Mouse (Mus musculus) left cerebral cortex, adult 8-10 months (tissue): ENCODE data around the gene Fbln7. TPM values are rescaled to one million over a fixed set of nuclear protein-coding genes. Genes with fewer than 3 reads are reported as not detected.

Experiments
- DNase-seq, 2 experiments: peaks; one replicate each; pipeline ENCODE4 v3.0.0; 2022; ENCODE audit warnings: low spot score in 2 of 2
- total RNA-seq, 4 experiments: library from RNA; stranded (reverse); gene quantifications; 2 replicates each; pipeline ENCODE4 v1.2.4; 2022

Gene Fbln7
- 1 to 10 TPM; 1.7 to 3.0 (median 2.5) TPM for total RNA-seq

DNA sequence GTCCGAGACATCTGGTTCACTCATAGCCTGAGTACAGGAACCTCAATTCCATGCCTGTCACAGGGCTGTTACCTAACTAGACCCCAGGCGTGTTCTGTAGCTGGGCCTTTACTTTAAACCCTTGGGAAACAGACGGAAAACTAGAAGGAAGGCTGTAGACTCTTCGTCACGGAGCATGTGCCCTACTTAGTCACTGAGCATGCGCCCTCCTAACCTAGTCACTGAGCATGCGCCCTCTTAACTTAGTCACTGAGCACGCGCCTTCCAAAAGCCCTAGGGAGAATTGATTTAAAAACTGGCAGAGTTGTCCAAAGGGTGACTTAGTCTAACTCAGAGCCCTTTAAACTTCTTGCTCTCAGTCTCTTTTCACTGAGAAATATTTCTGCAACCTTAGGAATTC lies at the start of gene Fbln7:
Gene Fbln7 (plus strand): TSS at position 346 of the 400 bp plus-strand sequence.
- no peak for DNase-seq

DNA sequence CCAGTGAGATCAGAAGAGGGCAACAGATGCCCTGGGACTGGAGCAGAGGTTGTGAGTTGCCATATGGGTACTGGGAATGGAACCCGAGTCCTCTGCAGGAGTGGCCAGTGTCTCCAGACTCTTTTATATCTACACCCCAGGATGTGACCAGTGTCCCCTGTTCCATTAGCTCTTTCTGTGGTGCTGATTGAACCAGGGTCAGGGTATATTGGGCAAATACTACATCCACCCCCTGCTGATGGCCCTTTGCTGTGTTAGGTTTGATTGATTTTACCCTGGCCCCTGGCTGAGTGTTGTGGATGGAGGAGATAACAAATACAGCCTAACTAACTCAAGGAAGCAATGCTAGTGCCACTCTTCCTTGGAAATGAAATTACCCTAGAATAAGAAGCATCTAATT lies 46.5 kb upstream of the Fbln7 start:
- DNase-seq = no peak

DNA sequence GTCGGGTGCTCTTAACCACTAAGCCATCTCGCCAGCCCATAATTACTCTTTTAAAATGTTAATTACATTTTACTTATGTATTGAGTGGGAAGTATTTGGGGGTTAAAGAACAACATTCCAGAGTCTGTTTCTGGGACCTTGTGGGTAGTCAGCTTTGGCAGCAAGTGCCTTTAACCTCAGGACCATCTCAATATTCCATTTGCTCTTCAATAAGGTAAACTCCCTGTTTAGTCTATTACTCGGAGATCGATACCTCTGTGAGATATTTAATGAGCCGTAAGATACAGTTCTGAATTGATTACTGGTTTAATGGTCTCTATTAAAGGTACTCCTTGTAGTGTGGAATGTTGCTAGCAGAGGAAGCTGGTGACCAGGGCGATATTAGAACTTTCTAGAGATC lies 45.9 kb upstream of the Fbln7 start:
- DNase-seq = no peak

DNA sequence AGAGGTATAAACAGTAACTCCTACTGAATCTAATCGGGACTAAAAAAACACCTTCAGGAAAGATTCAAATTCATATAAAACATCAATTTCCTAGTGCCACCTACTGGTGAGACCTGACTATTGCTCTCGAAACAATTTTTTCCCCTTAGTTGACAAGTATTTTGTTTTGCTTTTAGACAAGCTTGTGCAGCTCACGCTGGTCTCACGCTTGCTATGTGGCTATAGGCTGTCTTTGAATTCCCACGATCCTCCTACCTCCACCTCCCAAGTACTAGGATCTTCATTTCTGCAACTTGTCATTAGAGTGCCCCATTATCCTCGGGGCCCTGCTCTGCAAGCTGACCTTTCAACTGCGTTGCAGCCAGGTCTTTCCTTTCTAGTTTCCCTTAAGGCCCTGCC lies 45.4 kb upstream of the Fbln7 start:
- DNase-seq = peak; percentile 67 to 76

DNA sequence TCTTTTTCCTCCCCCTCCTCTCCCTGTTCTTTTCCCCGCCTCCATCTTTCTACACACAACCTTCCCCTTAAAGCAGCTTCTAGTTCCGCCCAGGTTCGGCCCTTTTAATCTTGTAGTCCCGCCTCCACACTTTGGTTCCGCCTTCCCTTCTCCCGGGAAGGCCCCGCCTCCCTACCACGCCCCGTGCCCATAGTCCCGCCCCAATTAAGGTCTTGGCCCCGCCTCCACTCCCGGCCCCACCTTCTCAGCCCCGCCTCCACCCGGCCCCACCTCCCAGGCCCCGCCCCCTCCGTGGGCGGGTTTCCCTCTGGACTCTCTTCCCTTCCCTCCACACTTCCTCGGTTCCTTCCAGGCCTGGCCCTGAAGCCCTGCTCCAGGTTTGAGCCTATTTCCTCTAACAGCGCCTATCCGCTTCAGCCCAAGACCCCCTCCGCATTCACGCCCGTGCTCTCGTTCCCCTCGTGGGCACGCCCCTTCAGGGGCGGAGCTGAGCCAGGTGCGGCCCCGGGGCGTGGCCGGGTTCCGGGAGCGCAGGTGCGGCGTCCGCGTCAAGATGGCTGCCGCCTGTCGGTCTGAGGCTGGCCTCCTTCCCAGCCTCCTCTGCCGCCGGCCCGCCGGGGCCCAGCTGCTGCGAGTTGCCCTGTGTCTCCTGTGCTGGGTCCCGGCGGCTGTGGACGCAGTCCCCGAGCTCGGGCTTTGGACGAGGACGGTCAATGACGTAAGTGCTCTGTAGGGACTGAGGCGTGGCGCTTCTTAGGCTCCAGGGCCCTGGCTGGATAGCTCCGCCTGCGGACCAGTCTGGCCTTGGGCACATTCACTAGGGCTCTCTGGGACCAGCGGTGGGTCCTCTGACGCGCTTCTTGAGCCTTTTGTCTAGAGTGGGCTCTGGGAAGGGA lies 44.7 kb upstream of the Fbln7 start, which contains the start of gene Tmem87b:
Gene Tmem87b (plus strand): TSS at position 333 of the 896 bp plus-strand sequence.
- peak; percentile 94 for DNase-seq

DNA sequence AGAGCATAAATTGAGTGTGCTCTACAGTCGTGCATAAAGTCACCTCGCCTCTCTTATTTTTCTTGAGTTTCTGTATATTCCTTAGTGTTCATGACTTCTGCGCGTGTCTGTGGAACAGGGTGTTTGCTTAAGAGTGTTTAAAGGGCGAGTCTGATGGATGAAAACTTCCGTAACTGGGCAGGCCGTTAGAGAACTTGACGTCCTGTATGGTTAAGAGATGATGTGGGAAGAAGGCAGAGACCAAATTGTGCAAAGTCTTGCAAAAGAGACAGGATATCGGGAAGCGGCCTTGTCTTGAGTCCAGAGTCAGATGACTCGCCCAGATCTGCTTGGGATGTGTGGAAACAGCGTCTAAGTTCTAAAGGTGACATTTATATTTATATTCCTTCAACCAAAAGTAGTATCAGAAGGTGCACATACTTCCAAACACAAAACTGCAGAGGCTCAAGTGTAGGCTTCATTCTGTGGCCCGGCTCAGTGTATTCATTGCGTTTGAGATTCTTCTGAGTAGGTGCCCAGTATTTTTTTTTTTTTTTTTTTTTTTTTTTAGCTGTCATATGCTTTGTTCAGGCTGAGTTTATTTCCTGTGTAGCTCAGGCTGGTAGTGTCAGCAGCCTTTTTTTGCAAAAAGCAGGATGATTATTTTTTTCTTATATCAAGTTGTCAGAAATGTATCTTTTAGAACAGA lies 43.7 kb upstream of the Fbln7 start:
- DNase-seq = no peak

DNA sequence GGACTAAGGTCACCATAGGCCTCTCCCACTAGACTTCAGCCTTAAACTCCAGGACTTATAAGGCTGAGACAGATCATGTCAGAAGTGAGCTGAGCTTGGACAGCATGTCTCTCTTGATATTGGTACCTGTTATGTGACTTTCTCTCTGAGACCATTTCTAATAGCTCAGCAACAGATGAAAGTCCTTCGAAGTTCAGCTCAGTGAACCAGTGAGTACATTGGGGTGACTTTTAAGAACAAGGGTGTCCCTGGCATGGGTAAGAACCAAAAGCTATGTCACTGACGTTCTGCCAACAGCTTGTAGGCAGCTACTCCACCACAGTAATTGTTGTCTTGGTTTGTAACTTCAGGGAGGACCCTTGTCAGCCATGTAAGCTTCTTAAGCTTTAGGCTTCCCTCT lies 42.1 kb upstream of the Fbln7 start:
- no peak for DNase-seq

DNA sequence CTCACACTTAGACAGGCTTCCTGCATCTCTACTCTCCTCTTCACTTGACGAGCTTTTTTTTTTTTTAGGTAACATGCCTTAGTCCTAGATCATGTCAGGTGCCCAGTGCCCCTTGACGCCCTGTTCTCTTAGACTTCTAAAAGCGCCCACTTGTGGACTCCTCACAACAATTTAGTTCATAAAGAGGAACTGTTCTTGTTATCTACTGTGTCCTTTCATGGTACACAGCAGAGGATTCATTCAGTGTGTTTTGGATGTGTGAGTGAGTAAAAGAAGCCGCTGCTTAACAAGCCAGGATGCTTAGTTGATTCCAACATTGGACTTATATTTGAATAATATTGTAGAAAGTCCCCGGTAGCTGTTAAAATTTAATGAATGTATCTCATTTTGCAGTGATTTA lies 38.9 kb upstream of the Fbln7 start:
- no peak for DNase-seq

DNA sequence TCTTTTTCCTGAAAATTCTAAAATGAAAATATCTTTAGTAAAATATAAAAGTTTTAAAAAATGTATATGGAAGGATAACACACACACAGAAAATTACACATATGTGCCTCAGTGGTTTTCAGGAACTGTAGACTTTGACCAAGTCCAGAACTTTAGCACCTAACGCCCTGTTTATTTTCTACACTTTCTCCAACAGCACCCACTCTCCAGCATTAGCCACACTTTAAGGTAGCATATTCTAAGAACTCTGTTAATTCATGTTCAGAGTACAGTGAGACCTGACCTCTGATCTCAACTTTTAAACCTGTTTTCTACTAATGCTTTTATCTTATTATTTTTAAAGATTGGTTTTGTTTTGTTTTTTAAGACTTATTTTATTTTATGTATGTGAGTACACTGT lies 35.0 kb upstream of the Fbln7 start:
- DNase-seq = no peak

DNA sequence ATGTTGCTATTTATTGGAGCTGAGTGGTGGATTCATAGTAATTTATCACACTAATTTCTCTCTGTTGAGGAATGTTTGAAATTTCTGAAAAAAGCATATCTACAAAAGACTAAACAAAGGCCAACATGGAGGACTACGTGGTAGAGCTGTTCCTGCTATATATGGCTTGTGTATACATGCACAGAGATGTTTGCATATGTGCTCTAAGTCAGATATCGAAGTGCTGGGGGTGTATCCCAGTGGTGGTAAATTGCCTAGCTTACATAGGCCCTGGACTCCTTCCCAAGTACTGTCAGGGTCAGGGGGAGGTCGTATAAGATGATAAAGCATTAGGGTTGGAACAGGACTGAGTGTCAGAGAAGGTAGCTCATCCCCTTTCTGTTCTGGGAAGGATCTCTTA lies 30.2 kb upstream of the Fbln7 start:
- no peak for DNase-seq

DNA sequence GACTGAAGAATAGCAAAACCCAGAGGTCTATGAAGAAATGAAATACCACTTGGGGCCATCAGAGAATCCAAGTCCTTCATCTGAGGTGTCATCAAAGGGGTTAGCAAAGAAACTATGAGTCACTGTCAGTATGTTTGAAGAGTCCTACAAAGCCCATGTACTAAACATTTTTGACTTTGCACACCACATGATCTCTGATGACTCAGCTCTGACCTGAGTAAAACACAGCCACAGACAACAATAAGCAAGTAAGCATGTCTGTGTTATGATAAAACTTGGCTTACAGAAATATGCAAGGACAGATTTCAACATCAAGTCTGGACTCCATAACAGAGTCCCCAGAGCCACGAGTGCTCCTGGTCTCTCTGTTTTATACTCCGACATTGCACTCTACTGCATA lies 29.7 kb upstream of the Fbln7 start:
- DNase-seq = no peak

DNA sequence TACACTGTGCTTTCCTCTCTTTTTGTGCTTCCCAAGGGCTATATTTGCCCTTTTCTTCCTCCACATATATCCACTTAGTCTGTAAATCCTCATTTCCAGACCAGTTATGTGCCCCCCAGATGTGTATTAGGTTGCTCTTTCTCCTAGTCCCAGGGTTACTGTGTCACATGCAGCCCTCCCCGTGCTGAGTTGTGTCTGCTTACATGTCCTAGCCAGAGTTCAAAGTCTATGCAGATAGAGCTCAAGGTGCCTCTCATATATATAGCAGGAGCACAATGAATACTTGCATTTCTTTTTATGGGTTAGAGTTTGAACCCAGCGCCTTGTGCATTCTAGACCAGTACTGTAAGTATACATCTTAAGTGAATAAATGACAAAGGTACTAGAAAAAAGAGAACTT lies 29.3 kb upstream of the Fbln7 start:
- DNase-seq = no peak

DNA sequence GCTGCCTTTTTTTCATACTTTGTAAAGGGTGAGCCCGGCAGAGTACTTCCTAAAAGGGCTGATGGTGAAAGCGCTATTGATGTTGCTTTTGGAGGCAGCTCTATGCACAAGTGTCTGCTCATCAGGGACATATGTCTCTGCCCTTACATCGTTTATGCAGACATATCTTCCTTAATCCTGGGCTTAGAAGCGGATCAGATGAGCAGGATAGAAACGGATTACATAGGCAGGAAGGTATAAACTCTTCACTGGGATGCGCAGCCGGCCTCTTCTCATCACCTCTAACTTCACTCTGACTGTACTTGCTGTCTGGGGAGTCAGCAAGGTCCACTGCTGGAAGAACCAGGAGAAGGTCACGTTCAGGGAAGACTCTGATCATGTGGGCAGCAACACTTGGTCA lies 25.2 kb upstream of the Fbln7 start:
- no peak for DNase-seq

DNA sequence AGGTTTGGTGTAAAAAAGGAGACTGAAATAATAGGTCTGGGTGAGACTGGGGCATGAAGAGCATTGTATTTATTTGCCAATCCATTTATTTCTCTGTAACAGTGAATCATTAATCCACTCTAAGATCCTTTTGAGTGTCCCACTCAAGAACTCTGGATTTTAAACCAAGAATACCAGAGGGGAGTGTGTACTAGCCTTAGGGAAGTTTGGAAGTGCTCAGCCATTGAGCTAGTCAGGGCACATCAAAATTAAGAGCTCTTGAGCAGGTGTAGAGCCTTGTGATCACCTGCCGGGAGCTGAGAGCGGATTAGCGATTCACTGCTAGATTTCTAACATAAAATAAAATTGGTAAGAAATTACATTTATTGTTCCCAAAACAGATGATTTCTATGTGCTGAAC lies 24.2 kb upstream of the Fbln7 start:
- no peak for DNase-seq

DNA sequence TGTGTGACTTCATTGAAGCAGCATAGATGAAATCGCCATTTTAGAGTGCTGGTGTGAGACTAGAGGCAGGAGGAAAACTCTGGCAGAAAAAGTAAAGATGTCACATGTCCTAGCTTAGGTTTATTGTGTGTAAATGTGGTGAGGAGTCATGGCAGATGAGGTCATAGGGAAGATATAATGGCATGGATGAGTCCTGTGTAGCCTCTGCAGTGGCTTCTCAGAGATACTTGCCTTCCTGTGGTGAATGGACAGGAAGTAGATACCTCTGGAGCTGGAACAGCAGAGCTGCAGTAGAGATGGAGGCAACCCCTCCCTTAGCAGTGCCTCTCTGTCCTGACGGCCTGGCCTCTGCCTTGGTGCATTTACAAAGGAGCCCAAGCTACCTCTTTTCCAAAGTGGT lies 23.3 kb upstream of the Fbln7 start:
- DNase-seq = no peak

DNA sequence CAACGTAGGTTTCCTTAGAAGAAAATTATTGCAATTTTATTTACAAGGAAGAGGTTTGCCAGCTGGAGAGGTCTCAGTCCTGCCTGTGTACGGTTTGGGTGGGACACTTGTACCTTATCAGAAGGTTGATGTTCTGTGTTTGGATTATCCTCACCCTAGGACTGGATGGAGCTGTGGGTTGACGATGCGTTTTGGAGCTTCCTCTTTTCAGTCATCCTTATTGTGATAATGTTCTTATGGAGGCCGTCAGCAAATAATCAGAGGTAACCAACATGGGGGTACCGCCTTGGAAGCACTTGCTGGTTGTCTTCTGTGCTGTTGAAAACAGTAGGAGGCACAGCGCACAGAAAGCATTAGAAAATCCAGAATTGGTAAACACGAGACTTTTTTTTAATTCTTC lies 20.3 kb upstream of the Fbln7 start:
- no peak for DNase-seq

DNA sequence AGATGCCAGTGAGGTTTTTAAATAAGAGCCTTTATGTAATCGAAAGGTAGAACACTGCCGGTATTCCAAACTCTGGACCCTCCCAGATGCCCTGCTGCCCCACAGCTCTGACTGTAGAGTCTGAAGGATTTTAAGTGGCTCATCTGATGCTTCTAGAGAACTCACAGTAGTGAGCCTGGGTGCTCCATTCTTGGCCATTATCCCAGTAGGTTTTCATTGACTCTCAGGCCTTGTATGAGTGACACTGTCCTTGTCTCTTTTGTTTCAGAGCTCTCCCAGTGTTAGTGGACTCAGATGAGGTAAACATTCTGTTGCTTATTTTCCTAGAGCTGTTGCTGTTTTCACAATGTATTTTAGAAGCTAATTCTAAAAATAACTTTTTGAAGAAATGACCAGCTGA lies 12.7 kb upstream of the Fbln7 start:
- DNase-seq = no peak

DNA sequence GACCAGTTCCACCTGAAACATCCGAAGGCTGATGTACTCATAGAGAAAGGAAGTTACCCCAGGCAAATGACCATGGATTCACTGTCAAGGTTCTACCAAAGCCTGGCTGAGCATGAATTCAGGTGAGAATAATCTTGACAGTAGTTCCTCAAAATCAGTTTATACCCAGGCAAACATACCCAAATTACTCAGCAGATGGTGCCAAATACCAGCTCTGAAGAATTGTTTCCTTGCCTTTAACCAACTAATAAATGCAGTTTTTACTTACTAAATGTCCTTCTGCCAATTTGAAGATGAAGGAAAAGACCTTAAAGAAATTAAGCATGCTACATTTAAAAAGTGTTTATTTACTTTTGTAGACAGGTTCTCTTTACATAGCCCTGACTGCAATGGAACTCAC lies 6.1 kb upstream of the Fbln7 start:
- DNase-seq = no peak

DNA sequence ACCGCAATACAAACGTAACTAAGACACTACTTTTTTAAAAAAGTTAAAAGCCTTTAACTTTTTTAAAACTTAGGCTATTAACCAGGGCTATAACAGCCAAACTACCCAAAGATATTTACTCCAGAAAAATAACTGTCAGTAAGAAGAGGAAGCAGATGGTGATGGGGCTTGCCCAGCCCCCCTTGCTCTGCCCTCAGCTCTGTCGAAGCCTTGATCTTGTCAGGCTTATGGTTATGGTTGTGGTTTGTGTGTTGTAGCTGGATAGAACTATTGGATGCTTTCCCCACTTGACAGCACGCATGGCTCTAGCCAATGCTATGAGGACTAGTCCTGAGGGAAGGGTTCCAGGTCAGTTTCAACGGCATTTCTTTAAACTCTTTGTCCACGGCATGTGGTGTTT lies 3.8 kb upstream of the Fbln7 start:
- DNase-seq = no peak

DNA sequence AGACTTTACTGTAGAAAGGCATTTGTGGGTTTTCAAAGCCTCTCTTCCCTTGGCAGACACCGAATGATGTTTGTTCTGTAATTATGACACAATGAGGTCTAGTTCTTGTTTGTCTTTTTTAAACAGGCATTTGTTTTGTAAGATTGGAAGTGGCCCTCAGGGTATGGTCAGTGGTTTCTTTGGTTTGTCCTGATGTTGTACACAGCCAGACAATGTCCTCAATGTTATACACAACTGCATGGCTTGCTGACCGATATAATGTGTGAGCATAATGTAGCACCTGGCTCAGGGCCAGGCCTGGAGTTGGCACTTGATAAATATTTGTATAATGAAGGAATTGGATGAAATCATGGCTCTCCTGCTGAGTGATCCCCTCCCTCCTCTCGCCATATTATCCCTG lies 2.9 kb upstream of the Fbln7 start:
- no peak for DNase-seq

DNA sequence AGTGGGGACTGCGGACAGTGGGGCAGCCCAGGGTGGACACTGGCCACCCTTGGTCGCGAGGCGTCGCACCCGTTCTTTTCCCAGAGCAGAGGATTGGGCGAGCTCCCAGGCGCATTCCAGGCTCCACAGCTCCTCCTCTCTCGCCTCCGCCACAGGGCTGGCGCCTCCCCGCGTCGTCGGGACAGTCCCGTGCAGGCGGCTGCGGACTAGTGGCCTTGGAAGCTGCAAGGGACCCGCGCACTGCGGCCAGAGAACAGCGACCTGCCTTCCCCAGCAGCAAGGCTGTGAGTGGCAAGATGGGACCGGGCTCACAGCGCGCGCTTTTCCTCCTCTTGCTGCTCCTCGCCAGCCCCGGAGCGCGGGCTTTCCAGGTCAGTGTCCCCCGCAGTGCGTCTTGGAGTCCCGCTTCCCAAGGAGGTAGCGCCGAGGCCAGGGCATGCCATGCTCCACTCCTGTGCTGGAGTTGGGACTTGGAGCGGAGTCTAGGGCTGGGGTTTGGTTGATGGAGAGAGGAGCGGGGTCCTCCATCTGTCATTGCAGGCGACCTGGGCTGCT lies 1.1 kb downstream of the Fbln7 start:
- DNase-seq = no peak

DNA sequence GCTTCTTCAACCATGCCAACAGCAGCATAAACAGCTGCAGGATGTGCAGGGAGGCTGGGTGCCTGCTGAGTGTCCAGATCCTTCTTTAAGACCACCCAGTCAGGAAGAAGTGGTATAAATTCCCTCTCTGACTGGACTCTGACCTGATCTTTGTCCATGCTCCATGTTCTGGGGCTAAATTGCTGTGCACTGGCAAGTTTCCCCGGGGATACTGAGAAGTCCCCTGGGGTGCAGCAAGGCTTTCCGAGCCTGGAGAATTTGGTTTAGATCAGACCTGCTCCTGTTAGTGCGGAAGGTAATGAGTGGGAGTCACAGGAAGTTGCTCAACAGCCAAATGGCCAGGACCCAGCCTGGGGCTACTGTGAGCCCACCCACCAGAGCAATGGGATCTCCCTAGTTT lies 2.3 kb downstream of the Fbln7 start:
- no peak for DNase-seq

DNA sequence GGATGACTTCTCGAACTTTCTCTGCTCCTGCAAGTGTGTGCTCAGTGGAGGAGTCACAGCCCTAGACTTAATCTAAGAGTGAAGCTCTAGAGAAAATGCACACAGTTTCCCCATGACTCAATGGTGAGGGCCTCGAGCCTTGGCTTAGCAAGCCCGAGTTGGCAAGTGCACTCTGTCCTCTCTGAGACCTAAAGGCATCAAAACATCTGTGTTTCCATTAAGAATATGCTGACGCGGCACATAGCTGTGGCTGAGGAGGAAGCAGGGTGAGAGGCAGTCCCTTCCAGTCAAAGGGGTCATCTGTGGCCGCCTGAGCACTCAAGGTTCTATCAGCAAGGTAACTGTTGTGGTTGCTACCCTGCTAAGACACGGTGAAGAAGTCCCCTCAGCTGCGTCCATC lies 8.9 kb downstream of the Fbln7 start:
- no peak for DNase-seq
